In genomic region chr7:34167766-34168469, GRCm38 (mm10) we compare ENCODE assay signal across 8 mouse cellular contexts. TPM values are rescaled to one million over a fixed set of nuclear protein-coding genes. Genes with fewer than 3 reads are reported as not detected.
DNase-seq lines count a peak whose midpoint lies in the region; ATAC-seq and TF ChIP-seq lines count a peak whose summit lies in the region.

No protein-coding gene starts in this region.

- DNase-seq in gastrocnemius, adult 18-20 months (ENCODE audit: low spot score), result peak; percentile 69
- DNase-seq in gastrocnemius, postnatal 10 days, result no peak
- peak in 1 of 3 experiments; percentile 14 for DNase-seq in liver, embryonic 14.5 days (ENCODE audit: low read depth in 3 of 3, low spot score in 3 of 3)

- no peak for TF ChIP-seq EP300 in liver, embryonic 14.5 days (IDR thresholded peaks at IDR 0.05; ENCODE audit: low read depth)

- peaks cover 33% of the 10 kb centered on the region for H3K36me3 ChIP-seq in E14TG2a.4 (ENCODE audit: insufficient read depth, low read length)
- H3K36me3 ChIP-seq in embryonic facial prominence, embryonic 13.5 days, result peaks cover 23% of the 10 kb centered on the region
- peaks cover 18% of the 10 kb centered on the region for H3K36me3 ChIP-seq in hindbrain, embryonic 12.5 days
- peaks cover 22% of the 10 kb centered on the region for H3K36me3 ChIP-seq in liver, embryonic 14.5 days (replicated peaks; ENCODE audit: control insufficient read depth, insufficient read depth, low read depth)
- H3K36me3 ChIP-seq in neural tube, embryonic 15.5 days, result peaks cover 19% of the 10 kb centered on the region

- H3K9me3 ChIP-seq in E14TG2a.4 (ENCODE audit: low read length), result no peaks in the 10 kb centered on the region
- H3K9me3 ChIP-seq in embryonic facial prominence, embryonic 13.5 days, result no peaks in the 10 kb centered on the region
- no peaks in the 10 kb centered on the region for H3K9me3 ChIP-seq in hindbrain, embryonic 12.5 days (replicated peaks)
- no peaks in the 10 kb centered on the region for H3K9me3 ChIP-seq in liver, embryonic 14.5 days (ENCODE audit: control insufficient read depth, low read length)
- H3K9me3 ChIP-seq in neural tube, embryonic 15.5 days (replicated peaks), result no peaks in the 10 kb centered on the region

- no peaks in the 10 kb centered on the region for H3K27me3 ChIP-seq in E14TG2a.4 (ENCODE audit: insufficient read depth, low read length)
- H3K27me3 ChIP-seq in embryonic facial prominence, embryonic 13.5 days, result no peaks in the 10 kb centered on the region
- H3K27me3 ChIP-seq in hindbrain, embryonic 12.5 days, result no peaks in the 10 kb centered on the region
- no peaks in the 10 kb centered on the region for H3K27me3 ChIP-seq in liver, embryonic 14.5 days (ENCODE audit: control insufficient read depth, insufficient read depth, low read length)
- no peaks in the 10 kb centered on the region for H3K27me3 ChIP-seq in neural tube, embryonic 15.5 days (replicated peaks)

- H3K4me1 ChIP-seq in E14TG2a.4 (replicated peaks; ENCODE audit: low read depth, low read length), result peaks cover 60% of the 10 kb centered on the region
- H3K4me1 ChIP-seq in embryonic facial prominence, embryonic 13.5 days, result peaks cover 11% of the 10 kb centered on the region; the same call in 1 of the 2 replicates
- H3K4me1 ChIP-seq in hindbrain, embryonic 12.5 days, result peaks cover 12% of the 10 kb centered on the region
- peaks cover 10 to 11% of the 10 kb centered on the region in 2 experiments for H3K4me1 ChIP-seq in liver, embryonic 14.5 days (replicated peaks; ENCODE audit: control insufficient read depth in 2 of 2, insufficient read depth in 2 of 2, low read length in 1 of 2)
- peaks cover 22% of the 10 kb centered on the region for H3K4me1 ChIP-seq in neural tube, embryonic 15.5 days

- peak overlapping the region; percentile 67 for H3K4me2 ChIP-seq in embryonic facial prominence, embryonic 13.5 days
- peak overlapping the region; percentile 86 for H3K4me2 ChIP-seq in hindbrain, embryonic 12.5 days (replicated peaks)
- peak overlapping the region; percentile 93 for H3K4me2 ChIP-seq in liver, embryonic 14.5 days (ENCODE audit: low read depth)
- H3K4me2 ChIP-seq in neural tube, embryonic 15.5 days, result peak overlapping the region; percentile 93

- peak overlapping the region; percentile 98 for H3K4me3 ChIP-seq in E14TG2a.4 (replicated peaks; ENCODE audit: low read length)
- H3K4me3 ChIP-seq in embryonic facial prominence, embryonic 13.5 days, result peak overlapping the region; percentile 78
- peak overlapping the region; percentile 92 for H3K4me3 ChIP-seq in hindbrain, embryonic 12.5 days
- H3K4me3 ChIP-seq in liver, embryonic 14.5 days (ENCODE audit: insufficient read depth in 1 of 2, low read depth in 2 of 2, low read length in 2 of 2), result peak overlapping the region; percentile 71 to 88
- H3K4me3 ChIP-seq in neural tube, embryonic 15.5 days (replicated peaks), result peak overlapping the region; percentile 99

- H3K9ac ChIP-seq in embryonic facial prominence, embryonic 13.5 days, result peak overlapping the region; percentile 97
- peak overlapping the region; percentile 94 for H3K9ac ChIP-seq in hindbrain, embryonic 12.5 days
- H3K9ac ChIP-seq in liver, embryonic 14.5 days (replicated peaks), result peak overlapping the region; percentile 79
- peak overlapping the region; percentile 99 for H3K9ac ChIP-seq in neural tube, embryonic 15.5 days (replicated peaks)

- WGBS in embryonic facial prominence, embryonic 13.5 days, result under 1% methylated on average over 54 of the region's 54 CpGs
- under 1% methylated on average over 54 of the region's 54 CpGs for WGBS in hindbrain, embryonic 12.5 days
- under 1% methylated on average over 53 of the region's 54 CpGs for WGBS in liver, embryonic 14.5 days (ENCODE audit: insufficient replicate concordance)
- under 1% methylated on average over 54 of the region's 54 CpGs for WGBS in neural tube, embryonic 15.5 days

- no peak for TF ChIP-seq CTCF in E14TG2a.4 (conservative IDR thresholded peaks at IDR 0.05; ENCODE audit: low read length)
- TF ChIP-seq CTCF in liver, embryonic 14.5 days (IDR thresholded peaks at IDR 0.05; ENCODE audit: low read depth), result no peak

- ATAC-seq in embryonic facial prominence, embryonic 13.5 days (ENCODE audit: insufficient number of reproducible peaks, insufficient read depth, low FRiP score, low TSS enrichment, low read depth), result peak; percentile 71
- peak; percentile 87 for ATAC-seq in hindbrain, embryonic 12.5 days (ENCODE audit: low FRiP score)
- ATAC-seq in liver, embryonic 14.5 days (ENCODE audit: insufficient read depth), result peak; percentile 79
- peak; percentile 85 for ATAC-seq in neural tube, embryonic 15.5 days (ENCODE audit: low FRiP score)
- ATAC-seq in cerebellum, adult (ENCODE audit: insufficient number of reproducible peaks, low FRiP score, low TSS enrichment), result no peak; the same call in 1 of the 2 replicates

- H3K27ac ChIP-seq in embryonic facial prominence, embryonic 13.5 days, result peak overlapping the region; percentile 93
- peak overlapping the region; percentile 87 for H3K27ac ChIP-seq in hindbrain, embryonic 12.5 days
- peak overlapping the region; percentile 3 for H3K27ac ChIP-seq in liver, embryonic 14.5 days
- peak overlapping the region; percentile 92 for H3K27ac ChIP-seq in neural tube, embryonic 15.5 days (replicated peaks)

RNA-seq across cellular contexts. Expression of gene Uba2, which starts 1.5 kb away (rescaled TPM):
- 10 to 100 TPM; 32.8 to 37.1 TPM for total RNA-seq in gastrocnemius, adult 18-20 months (2021)
- 10 to 100 TPM; 47.2 to 55.3 TPM for total RNA-seq in gastrocnemius, postnatal 10 days (2021)
- 226 and 239 TPM in 2 replicates for polyA plus RNA-seq in embryonic facial prominence, embryonic 13.5 days (2015; fragmentation: Nextera tagmentation; extraction: Ambion mirVana)
- polyA plus RNA-seq in hindbrain, embryonic 12.5 days (2016; fragmentation: Nextera tagmentation; extraction: Ambion mirVana), result 220 and 226 TPM in 2 replicates
- polyA plus RNA-seq in liver, embryonic 14.5 days (2012; rRNA removed), result 37.4 and 62.1 TPM in 2 replicates
- polyA plus RNA-seq in liver, embryonic 14.5 days (2014; fragmentation: Nextera tagmentation; extraction: Ambion mirVana), result 83.0 and 97.5 TPM in 2 replicates
- 157 and 172 TPM in 2 replicates for polyA plus RNA-seq in neural tube, embryonic 15.5 days (2015; fragmentation: Nextera tagmentation; extraction: Ambion mirVana)

RNA-seq across cellular contexts. Expression of gene Pdcd2l, which starts 28.5 kb away (rescaled TPM):
- 10 to 100 TPM; 13.7 to 15.0 TPM for total RNA-seq in gastrocnemius, adult 18-20 months (2021)
- total RNA-seq in gastrocnemius, postnatal 10 days (2021), result 10 to 100 TPM; 19.5 to 23.2 TPM
- 59.4 and 70.0 TPM in 2 replicates for polyA plus RNA-seq in embryonic facial prominence, embryonic 13.5 days (2015; fragmentation: Nextera tagmentation; extraction: Ambion mirVana)
- polyA plus RNA-seq in hindbrain, embryonic 12.5 days (2016; fragmentation: Nextera tagmentation; extraction: Ambion mirVana), result 63.4 and 68.1 TPM in 2 replicates
- 12.4 and 14.1 TPM in 2 replicates for polyA plus RNA-seq in liver, embryonic 14.5 days (2012; rRNA removed)
- 20.4 and 21.7 TPM in 2 replicates for polyA plus RNA-seq in liver, embryonic 14.5 days (2014; fragmentation: Nextera tagmentation; extraction: Ambion mirVana)
- 72.2 and 89.5 TPM in 2 replicates for polyA plus RNA-seq in neural tube, embryonic 15.5 days (2015; fragmentation: Nextera tagmentation; extraction: Ambion mirVana)

RNA-seq across cellular contexts. Expression of gene Wtip, which starts 34.9 kb away (rescaled TPM):
- total RNA-seq in gastrocnemius, adult 18-20 months (2021), result 1 to 10 TPM; 2.7 to 4.1 TPM
- 10 to 100 TPM; 10.5 to 15.2 TPM for total RNA-seq in gastrocnemius, postnatal 10 days (2021)
- polyA plus RNA-seq in embryonic facial prominence, embryonic 13.5 days (2015; fragmentation: Nextera tagmentation; extraction: Ambion mirVana), result 6.8 and 9.2 TPM in 2 replicates
- polyA plus RNA-seq in hindbrain, embryonic 12.5 days (2016; fragmentation: Nextera tagmentation; extraction: Ambion mirVana), result 4.1 and 6.2 TPM in 2 replicates
- 2.8 TPM in 2 replicates for polyA plus RNA-seq in liver, embryonic 14.5 days (2012; rRNA removed)
- polyA plus RNA-seq in liver, embryonic 14.5 days (2014; fragmentation: Nextera tagmentation; extraction: Ambion mirVana), result 0.47 and 0.57 TPM in 2 replicates
- polyA plus RNA-seq in neural tube, embryonic 15.5 days (2015; fragmentation: Nextera tagmentation; extraction: Ambion mirVana), result 3.5 and 3.8 TPM in 2 replicates

Comparison
In these comparisons a context has a peak if more than half of its experiments do, and no peak if none do; other contexts are left out.
1. H3K27ac ChIP-seq: peak in every context shown above with its lines; median percentile 93 in embryonic facial prominence, embryonic 13.5 days; 92 in neural tube, embryonic 15.5 days; 87 in hindbrain, embryonic 12.5 days; 3 in liver, embryonic 14.5 days.